Mouse (Mus musculus) adrenal gland, adult (tissue): ENCODE measurements around the gene Suds3.

ENCODE experiments used
- DNase-seq, 2 experiments: peaks; one replicate each; pipeline ENCODE4 v3.0.0; 2022 to 2023; ENCODE audit warnings: low spot score in 1 of 2; ENCODE audit not compliant: inconsistent age in 2 of 2

Gene Suds3

DNA sequence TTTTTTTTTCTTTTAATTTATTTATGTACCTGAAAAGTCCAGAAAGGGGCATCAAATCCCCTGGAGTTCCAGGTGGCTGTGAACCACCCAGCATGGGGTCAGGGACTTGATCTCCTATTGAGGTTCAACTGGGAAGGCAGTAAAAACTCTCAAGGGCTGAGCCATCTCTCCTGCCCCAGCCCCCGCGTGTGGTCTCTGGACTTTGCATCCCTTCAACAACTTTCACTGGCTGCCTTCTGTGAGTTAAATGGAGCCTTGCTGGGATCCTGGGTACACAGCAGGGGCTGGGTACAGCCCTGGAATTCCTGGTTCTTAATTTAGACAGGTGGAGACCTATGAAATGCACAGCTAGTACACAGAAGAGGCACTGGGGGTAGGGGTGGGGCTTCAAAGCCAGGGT is 54.7 kb downstream of the Suds3 start:
- DNase-seq = no peak

DNA sequence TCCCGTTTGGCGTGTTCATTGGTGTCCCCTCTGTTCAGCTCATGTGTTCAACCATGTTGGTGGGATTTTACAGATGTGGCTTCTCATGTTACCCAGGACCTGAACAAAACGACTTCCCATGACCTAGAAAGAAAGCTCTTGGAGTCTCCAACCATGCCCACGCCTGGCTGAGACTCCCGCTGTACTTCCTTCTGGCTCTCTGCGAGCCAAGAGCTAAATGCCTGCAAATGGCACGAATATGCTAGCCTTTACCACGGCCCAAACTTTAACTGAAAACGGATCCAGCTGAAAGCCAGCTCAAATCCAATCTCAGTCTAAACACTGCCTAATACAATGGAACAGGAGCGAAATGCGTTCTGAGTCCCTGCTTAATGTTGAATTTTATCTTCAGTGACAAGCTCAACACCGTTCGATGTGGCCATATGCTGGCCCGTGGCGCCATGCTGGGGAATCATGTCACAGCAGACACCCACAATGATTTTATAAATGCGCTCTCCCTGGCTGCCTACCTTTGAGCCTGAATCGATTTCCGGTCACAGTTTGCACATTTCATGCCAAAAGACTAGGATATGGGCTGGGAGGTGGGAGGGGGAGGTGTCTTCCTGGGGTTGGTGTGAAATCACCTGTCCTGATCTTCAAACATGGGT is 55.3 kb downstream of the Suds3 start:
- DNase-seq = no peak

DNA sequence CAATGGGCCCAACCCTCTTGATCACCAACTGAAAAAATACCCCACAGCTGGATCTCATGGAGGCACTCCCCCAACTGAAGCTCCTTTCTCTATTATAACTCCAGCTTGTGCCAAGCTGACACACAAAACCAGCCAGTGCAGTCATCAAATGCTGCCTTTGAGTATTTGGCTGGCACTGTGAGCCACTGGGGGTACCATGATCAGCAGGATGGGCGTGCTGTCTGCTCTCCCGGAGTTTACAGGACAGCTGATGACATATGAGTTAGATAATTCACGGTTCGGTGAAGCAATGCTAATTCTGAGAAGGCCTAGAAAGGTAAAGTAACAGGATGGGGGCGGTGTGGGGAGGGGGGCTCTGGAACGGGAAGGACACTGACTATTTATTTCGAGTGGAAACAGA is 66.0 kb downstream of the Suds3 start:
- no peak for DNase-seq

DNA sequence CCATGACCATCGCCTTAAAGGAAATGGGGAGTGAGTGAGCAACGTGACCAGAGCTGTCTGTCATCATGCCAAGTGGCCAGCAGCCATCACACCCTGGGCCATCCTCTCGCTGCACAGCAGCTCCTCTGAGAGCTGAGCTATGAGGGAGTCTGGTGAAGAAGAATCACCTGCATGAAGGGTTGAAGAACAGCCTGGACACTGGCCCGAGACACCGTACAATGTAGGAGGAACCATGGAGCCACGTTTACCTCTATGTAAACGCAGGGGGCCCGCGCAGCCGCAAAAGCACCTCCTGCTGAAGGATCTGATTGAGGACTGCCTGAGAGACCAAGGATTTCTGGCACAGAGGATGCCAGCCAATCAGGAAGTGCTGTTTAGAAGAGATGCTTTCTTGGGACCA is 70.8 kb downstream of the Suds3 start:
- DNase-seq = no peak

DNA sequence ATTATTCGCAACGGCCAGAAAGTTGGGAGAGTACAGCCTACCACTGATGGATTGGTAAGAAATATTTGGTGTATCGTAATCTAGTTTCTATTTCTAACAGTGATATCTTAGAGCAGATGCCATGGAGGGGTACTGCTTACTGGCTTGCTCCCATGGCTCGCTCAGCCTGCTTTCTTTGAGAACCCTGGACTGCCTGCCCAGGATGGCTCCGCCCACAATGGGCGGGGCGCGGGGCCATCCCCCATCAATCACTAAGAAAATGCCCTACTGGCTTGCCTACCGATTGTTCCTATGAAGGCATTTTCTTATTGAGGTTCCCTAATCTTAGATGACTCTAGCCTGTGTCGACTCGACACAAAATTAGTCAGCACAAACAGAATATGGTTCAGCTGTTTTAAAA is 73.3 kb downstream of the Suds3 start:
- DNase-seq = no peak
